Mouse (Mus musculus): ENCODE data around the gene Efna4.

GRCm38 (mm10) chr3:89305551-89306325, 32.1 kb downstream of the Efna4 start:
- TF ChIP-seq CTCF (IDR thresholded peaks at IDR 0.05; ENCODE audit: low read depth) (no peak), EP300 (IDR thresholded peaks at IDR 0.05; ENCODE audit: low read depth) (no peak)

Data from liver, embryonic 14.5 days (tissue).